Mouse (Mus musculus): ENCODE measurements around the gene Olfr996. TPM values are rescaled to one million over a fixed set of nuclear protein-coding genes. Genes with fewer than 3 reads are reported as not detected.

The Olfr996 gene
- polyA plus RNA-seq (2012; ENCODE audit: low replicate concordance), result not detected in 2 replicates

DNA sequence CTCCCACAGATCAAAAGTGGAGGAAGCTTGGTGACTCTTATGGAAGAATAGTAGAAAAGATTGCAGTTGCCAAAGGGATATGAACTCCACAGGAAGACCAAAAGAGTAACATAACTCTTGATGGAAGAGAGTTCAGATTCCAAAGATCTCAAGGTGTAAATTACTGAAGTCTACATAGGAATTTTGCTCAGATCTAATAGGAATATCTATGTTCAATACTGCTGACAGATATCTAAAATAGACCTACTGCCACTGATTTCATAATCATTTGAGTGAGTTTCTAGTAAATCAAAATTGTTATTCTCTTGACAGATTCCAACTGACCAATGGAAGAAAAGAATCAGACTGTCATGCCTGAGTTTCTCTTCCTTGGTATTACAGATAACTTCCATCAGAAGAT lies at the start of gene Olfr996:
TSS of gene Olfr996 (plus strand) at position 301 of the 400 bp plus-strand sequence.

DNA sequence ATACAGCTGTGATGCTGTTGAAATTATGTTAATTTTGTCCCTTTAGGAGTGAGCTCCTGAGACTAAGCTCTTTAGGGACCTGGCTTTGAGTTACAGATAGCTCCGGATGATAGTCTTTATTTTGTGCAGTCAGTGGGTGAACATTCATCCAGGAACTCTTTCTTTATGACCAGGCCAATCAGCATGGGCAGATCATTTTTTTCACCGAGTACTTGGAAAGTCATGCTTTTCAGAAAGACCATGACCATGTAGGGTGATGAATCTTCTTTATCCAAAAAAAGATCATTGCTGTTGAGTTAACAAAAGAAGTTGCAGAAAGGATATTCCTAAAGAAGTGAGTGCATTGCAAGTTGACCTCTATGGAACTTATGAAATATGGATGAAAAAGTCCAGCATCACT lies 9.6 kb downstream of the Olfr996 start, which contains the start of gene Olfr998:
TSS of gene Olfr998 (plus strand) at position 301 of the 400 bp plus-strand sequence.

DNA sequence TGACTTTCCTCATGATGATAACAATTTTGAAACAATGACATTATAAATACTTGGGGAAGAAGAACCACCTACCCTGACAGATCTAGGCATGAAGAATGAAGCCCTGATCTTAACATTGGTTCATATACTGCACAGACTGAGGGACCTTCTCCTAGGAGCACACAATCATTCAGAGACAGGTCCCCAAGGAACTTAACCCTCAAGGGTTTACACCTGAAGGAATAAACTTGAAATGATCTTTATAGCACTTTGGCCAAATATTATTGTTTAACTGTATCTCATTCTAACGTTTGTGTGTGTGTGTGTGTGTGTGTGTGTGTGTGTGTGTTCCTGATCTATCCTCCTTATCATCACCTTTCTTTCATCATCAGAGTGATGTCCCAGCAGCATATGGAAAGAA lies 32.8 kb downstream of the Olfr996 start, which contains the start of gene Olfr1000:
TSS of gene Olfr1000 (minus strand) at position 101 of the 400 bp plus-strand sequence.

Other genes starting within 250 kb of the Olfr996 start
- not detected in 2 replicates for gene Olfr987, start 239.9 kb upstream of the Olfr996 start, polyA plus RNA-seq (2012; ENCODE audit: low replicate concordance)
- not detected in 2 replicates for gene Olfr988, start 216.0 kb upstream of the Olfr996 start, polyA plus RNA-seq (2012; ENCODE audit: low replicate concordance)
- not detected in 2 replicates for gene Olfr992, start 169.7 kb upstream of the Olfr996 start, polyA plus RNA-seq (2012; ENCODE audit: low replicate concordance)
- gene Olfr993, start 164.3 kb upstream of the Olfr996 start, polyA plus RNA-seq (2012; ENCODE audit: low replicate concordance), result not detected in 2 replicates
- gene Olfr994, start 142.8 kb upstream of the Olfr996 start, polyA plus RNA-seq (2012; ENCODE audit: low replicate concordance), result not detected in 2 replicates
- gene Olfr995, start 135.6 kb upstream of the Olfr996 start, polyA plus RNA-seq (2012; ENCODE audit: low replicate concordance), result not detected in 2 replicates
- gene 4833423E24Rik, start 60.2 kb upstream of the Olfr996 start, polyA plus RNA-seq (2012; ENCODE audit: low replicate concordance), result not detected in 2 replicates
- gene Olfr998, start 9.7 kb downstream of the Olfr996 start, polyA plus RNA-seq (2012; ENCODE audit: low replicate concordance), result not detected in 2 replicates
- not detected in 2 replicates for gene Olfr1000, start 32.7 kb downstream of the Olfr996 start, polyA plus RNA-seq (2012; ENCODE audit: low replicate concordance)
- not detected in 2 replicates for gene Olfr1002, start 71.5 kb downstream of the Olfr996 start, polyA plus RNA-seq (2012; ENCODE audit: low replicate concordance)
- gene Olfr154, start 85.2 kb downstream of the Olfr996 start, polyA plus RNA-seq (2012; ENCODE audit: low replicate concordance), result not detected in 2 replicates
- not detected in 2 replicates for gene Olfr1006, start 99.6 kb downstream of the Olfr996 start, polyA plus RNA-seq (2012; ENCODE audit: low replicate concordance)
- not detected in 2 replicates for gene Olfr1008, start 110.2 kb downstream of the Olfr996 start, polyA plus RNA-seq (2012; ENCODE audit: low replicate concordance)
- gene Olfr1009, start 136.2 kb downstream of the Olfr996 start, polyA plus RNA-seq (2012; ENCODE audit: low replicate concordance), result 0.12 TPM in 1 of 2 replicates, not detected in the other
- gene Olfr1012, start 183.6 kb downstream of the Olfr996 start, polyA plus RNA-seq (2012; ENCODE audit: low replicate concordance), result not detected in 2 replicates
- not detected in 2 replicates for gene Olfr1013, start 187.9 kb downstream of the Olfr996 start, polyA plus RNA-seq (2012; ENCODE audit: low replicate concordance)
- not detected in 2 replicates for gene Olfr1014, start 193.5 kb downstream of the Olfr996 start, polyA plus RNA-seq (2012; ENCODE audit: low replicate concordance)
- not detected in 2 replicates for gene Olfr1015, start 202.8 kb downstream of the Olfr996 start, polyA plus RNA-seq (2012; ENCODE audit: low replicate concordance)
- not detected in 2 replicates for gene Olfr1016, start 223.3 kb downstream of the Olfr996 start, polyA plus RNA-seq (2012; ENCODE audit: low replicate concordance)
- not detected in 2 replicates for gene Olfr1018, start 239.3 kb downstream of the Olfr996 start, polyA plus RNA-seq (2012; ENCODE audit: low replicate concordance)